Mouse (Mus musculus) thymus, adult 2 months (tissue): Measurements from ENCODE around the gene Ubr3.
A peak's percentile ranks its signal among the peaks of the same experiment; 100 is the strongest.

Experiments
- CTCF ChIP-seq: fragments of 200-500 bp; IDR thresholded peaks from 2 replicates; pipeline ENCODE4 v1.5.1; 2012; ENCODE audit warnings: mild to moderate bottlenecking, control low read depth, low read length, moderate library complexity, borderline replicate concordance; ENCODE audit not compliant: control insufficient read depth, poor library complexity, insufficient read depth; ENCODE audit errors: extremely low read depth
- POLR2A ChIP-seq: fragments of 200-500 bp; IDR thresholded peaks from 2 replicates; pipeline ENCODE4 v1.6.1; 2012; ENCODE audit warnings: mild to moderate bottlenecking, low read length, control low read depth, moderate library complexity; ENCODE audit not compliant: control insufficient read depth, poor library complexity, insufficient read depth; ENCODE audit errors: extremely low read depth

GRCm38 (mm10) chr2:69885451-69886305 is 11.4 kb upstream of the Ubr3 start, which contains the start of gene Mettl5:
- TF ChIP-seq CTCF (0 out of 2 replicates have a peak, but pooled peaks have one; percentile 65), POLR2A (peak; percentile 70; the same call in 1 of the 2 replicates)
